Mouse (Mus musculus) ES-Bruce4 (cell line): Measurements from ENCODE around the gene Parva.

Experiments used
- CTCF ChIP-seq: IDR thresholded peaks from one replicate; pipeline ENCODE4 v1.8.1; 2011; ENCODE audit warnings: low read depth, low read length
- EP300 ChIP-seq: IDR thresholded peaks from 2 replicates; pipeline ENCODE4 v1.6.1; 2011; ENCODE audit warnings: low read depth, low read length; ENCODE audit not compliant: insufficient read depth
- POLR2A ChIP-seq: IDR thresholded peaks from one replicate; pipeline ENCODE4 v1.8.1; 2011; ENCODE audit warnings: low read length; ENCODE audit not compliant: insufficient read depth

DNA sequence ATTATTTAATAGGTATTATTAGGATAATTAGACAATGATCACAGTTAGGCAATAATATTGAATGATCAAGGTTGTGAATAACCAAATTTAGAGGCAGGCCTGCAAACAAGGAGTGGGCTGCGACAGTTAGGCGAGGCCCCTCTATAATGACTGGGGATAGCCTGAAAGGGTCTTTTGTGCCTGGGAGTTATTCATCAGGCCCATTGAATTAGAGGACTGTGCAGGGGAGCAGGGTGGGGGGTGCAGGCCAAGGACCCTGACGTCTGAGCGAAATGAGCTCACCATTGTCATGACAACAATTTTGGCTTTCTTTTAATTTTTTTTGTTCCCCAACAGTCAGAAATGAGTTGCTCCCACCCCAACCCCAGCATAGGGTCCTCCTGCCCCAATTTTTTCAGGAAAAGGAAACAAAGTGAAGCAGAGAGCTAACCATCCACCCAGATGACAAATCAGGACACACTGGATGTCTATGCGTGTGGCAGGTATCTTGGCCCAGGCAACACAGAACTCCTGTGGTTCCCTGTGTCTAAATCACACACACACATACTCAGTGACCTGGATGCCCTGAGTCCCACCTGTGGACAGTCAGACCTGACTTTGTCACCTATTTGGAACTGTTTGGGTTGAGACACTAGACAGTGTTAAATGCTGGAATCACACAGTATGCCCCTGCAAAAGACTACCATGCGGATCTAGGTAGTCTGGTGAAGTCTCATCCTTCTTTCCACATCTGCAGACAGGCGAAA is 27.7 kb upstream of the Parva start:
- TF ChIP-seq CTCF: no peak
- no peak for TF ChIP-seq POLR2A
- TF ChIP-seq EP300: no peak
